Mouse (Mus musculus): Measurements from ENCODE around the gene Nfatc2. TPM values are rescaled to one million over a fixed set of nuclear protein-coding genes. Genes with fewer than 3 reads are reported as not detected.
A peak's percentile ranks its signal among the peaks of the same experiment; 100 is the strongest.

Gene Nfatc2
- polyA plus RNA-seq, 1 experiment from 2014 or later: 0.42 TPM

GRCm38 (mm10) chr2:168488158-168488925 lies 113.1 kb downstream of the Nfatc2 start:
- Histone ChIP-seq H3K4me3 (no peak overlapping the region), H3K27me3 (ENCODE audit: insufficient read depth, poor library complexity, severe bottlenecking) (no peaks in the 10 kb centered on the region), H3K9me3 (no peaks in the 10 kb centered on the region), H3K27ac (no peak overlapping the region), H3K36me3 (no peaks in the 10 kb centered on the region), H3K4me1 (replicated peaks) (peaks cover 6% of the 10 kb centered on the region; the same call in 1 of the 2 replicates)
- no peak for DNase-seq (ENCODE audit: low spot score)
- 82% methylated on average over 11 of the region's 11 CpGs for WGBS

- 89% methylated on average over 14 of the region's 14 CpGs for WGBS
- Histone ChIP-seq H3K4me1 (replicated peaks) (peaks cover 5% of the 10 kb centered on the region; the same call in 1 of the 2 replicates), H3K27me3 (ENCODE audit: insufficient read depth, poor library complexity, severe bottlenecking) (0 out of 2 replicates have a peak, but pooled peaks cover 5% of the 10 kb centered on the region), H3K4me3 (no peak overlapping the region), H3K36me3 (no peaks in the 10 kb centered on the region), H3K9me3 (no peaks in the 10 kb centered on the region), H3K27ac (no peak overlapping the region)
- DNase-seq (ENCODE audit: low spot score): no peak
These were observed 120.3 kb downstream of the Nfatc2 start for GRCm38 (mm10) chr2:168481121-168481520.

GRCm38 (mm10) chr2:168480692-168481091 lies 120.8 kb downstream of the Nfatc2 start:
- Histone ChIP-seq H3K4me3 (no peak overlapping the region), H3K27ac (no peak overlapping the region), H3K4me1 (replicated peaks) (peaks cover 5% of the 10 kb centered on the region; the same call in 1 of the 2 replicates), H3K9me3 (no peaks in the 10 kb centered on the region), H3K36me3 (no peaks in the 10 kb centered on the region), H3K27me3 (ENCODE audit: insufficient read depth, poor library complexity, severe bottlenecking) (peaks cover 5% of the 10 kb centered on the region; the same call in 1 of the 2 replicates)
- 86% methylated on average over 6 of the region's 6 CpGs for WGBS
- no peak for DNase-seq (ENCODE audit: low spot score)

GRCm38 (mm10) chr2:168479930-168480329 lies 121.5 kb downstream of the Nfatc2 start:
- H3K27me3 ChIP-seq (ENCODE audit: insufficient read depth, poor library complexity, severe bottlenecking): peaks cover 11% of the 10 kb centered on the region; the same call in 1 of the 2 replicates
- H3K9me3 ChIP-seq: no peaks in the 10 kb centered on the region
- H3K27ac ChIP-seq: no peak overlapping the region
- DNase-seq (ENCODE audit: low spot score): no peak
- 87% methylated on average over 15 of the region's 15 CpGs for WGBS
- no peak overlapping the region for H3K4me3 ChIP-seq
- peaks cover 5% of the 10 kb centered on the region; the same call in 1 of the 2 replicates for H3K4me1 ChIP-seq (replicated peaks)
- H3K36me3 ChIP-seq: no peaks in the 10 kb centered on the region

- H3K4me1 ChIP-seq (replicated peaks): peaks cover 10% of the 10 kb centered on the region
- no peak overlapping the region for H3K27ac ChIP-seq
- no peak for DNase-seq (ENCODE audit: low spot score)
- H3K27me3 ChIP-seq (ENCODE audit: insufficient read depth, poor library complexity, severe bottlenecking): peaks cover 23% of the 10 kb centered on the region; the same call in 1 of the 2 replicates
- WGBS: 69% methylated on average over 7 of the region's 7 CpGs
- H3K9me3 ChIP-seq: no peaks in the 10 kb centered on the region
- H3K4me3 ChIP-seq: no peak overlapping the region
- no peaks in the 10 kb centered on the region for H3K36me3 ChIP-seq
These were observed 123.0 kb downstream of the Nfatc2 start for GRCm38 (mm10) chr2:168478431-168478830.

GRCm38 (mm10) chr2:168473496-168473895 lies 128.0 kb downstream of the Nfatc2 start:
- Histone ChIP-seq H3K27me3 (ENCODE audit: insufficient read depth, poor library complexity, severe bottlenecking) (peaks cover 40% of the 10 kb centered on the region; the same call in 1 of the 2 replicates), H3K4me1 (replicated peaks) (peaks cover 12% of the 10 kb centered on the region), H3K27ac (peak overlapping the region; percentile 74), H3K36me3 (no peaks in the 10 kb centered on the region), H3K4me3 (no peak overlapping the region), H3K9me3 (no peaks in the 10 kb centered on the region)
- no peak for DNase-seq (ENCODE audit: low spot score)
- WGBS: 58% methylated on average over 9 of the region's 9 CpGs

- peak overlapping the region; percentile 74 for H3K27ac ChIP-seq
- H3K27me3 ChIP-seq (ENCODE audit: insufficient read depth, poor library complexity, severe bottlenecking): peaks cover 40% of the 10 kb centered on the region; the same call in 1 of the 2 replicates
- WGBS: 8% methylated on average over 16 of the region's 16 CpGs
These were observed 128.6 kb downstream of the Nfatc2 start for GRCm38 (mm10) chr2:168472899-168473298.

GRCm38 (mm10) chr2:168469032-168469431 lies 132.4 kb downstream of the Nfatc2 start:
- peaks cover 23% of the 10 kb centered on the region for H3K4me1 ChIP-seq (replicated peaks)
- no peak overlapping the region for H3K4me3 ChIP-seq
- H3K36me3 ChIP-seq: no peaks in the 10 kb centered on the region
- 16% methylated on average over 4 of the region's 4 CpGs for WGBS
- DNase-seq (ENCODE audit: low spot score): peak; percentile 74
- H3K27ac ChIP-seq: no peak overlapping the region
- no peaks in the 10 kb centered on the region for H3K9me3 ChIP-seq
- H3K27me3 ChIP-seq (ENCODE audit: insufficient read depth, poor library complexity, severe bottlenecking): peaks cover 24% of the 10 kb centered on the region; the same call in 1 of the 2 replicates

More at GRCm38 (mm10) chr2:168472899-168473298, 128.6 kb downstream of the Nfatc2 start:
- Histone ChIP-seq H3K9me3 (no peaks in the 10 kb centered on the region), H3K4me1 (replicated peaks) (peaks cover 12% of the 10 kb centered on the region), H3K36me3 (no peaks in the 10 kb centered on the region), H3K4me3 (peak overlapping the region; percentile 54)
- peak; percentile 63 for DNase-seq (ENCODE audit: low spot score)

GRCm38 (mm10) chr2:168467166-168467565 lies 134.3 kb downstream of the Nfatc2 start:
- peaks cover 11% of the 10 kb centered on the region; the same call in 1 of the 2 replicates for H3K27me3 ChIP-seq (ENCODE audit: insufficient read depth, poor library complexity, severe bottlenecking)
- WGBS: 82% methylated on average over 5 of the region's 5 CpGs
- no peaks in the 10 kb centered on the region for H3K9me3 ChIP-seq
- DNase-seq (ENCODE audit: low spot score): no peak
- peaks cover 15% of the 10 kb centered on the region for H3K4me1 ChIP-seq (replicated peaks)
- no peak overlapping the region for H3K27ac ChIP-seq
- H3K4me3 ChIP-seq: no peak overlapping the region
- no peaks in the 10 kb centered on the region for H3K36me3 ChIP-seq

- WGBS: 39% methylated on average over 9 of the region's 9 CpGs
These were observed 135.4 kb downstream of the Nfatc2 start for GRCm38 (mm10) chr2:168466066-168466465.

GRCm38 (mm10) chr2:168465646-168466045 lies 135.8 kb downstream of the Nfatc2 start:
- no peaks in the 10 kb centered on the region for H3K9me3 ChIP-seq
- H3K27me3 ChIP-seq (ENCODE audit: insufficient read depth, poor library complexity, severe bottlenecking): 0 out of 2 replicates have a peak, but pooled peaks cover 4% of the 10 kb centered on the region
- peak overlapping the region; percentile 17; the same call in 1 of the 2 replicates for H3K27ac ChIP-seq
- H3K36me3 ChIP-seq: no peaks in the 10 kb centered on the region
- H3K4me1 ChIP-seq (replicated peaks): peaks cover 25% of the 10 kb centered on the region
- no peak for DNase-seq (ENCODE audit: low spot score)
- H3K4me3 ChIP-seq: no peak overlapping the region
- 75% methylated on average over 5 of the region's 5 CpGs for WGBS

More at GRCm38 (mm10) chr2:168466066-168466465, 135.4 kb downstream of the Nfatc2 start:
- H3K4me1 ChIP-seq (replicated peaks): peaks cover 25% of the 10 kb centered on the region
- H3K9me3 ChIP-seq: no peaks in the 10 kb centered on the region
- H3K36me3 ChIP-seq: no peaks in the 10 kb centered on the region
- H3K27me3 ChIP-seq (ENCODE audit: insufficient read depth, poor library complexity, severe bottlenecking): 0 out of 2 replicates have a peak, but pooled peaks cover 4% of the 10 kb centered on the region
- no peak overlapping the region for H3K4me3 ChIP-seq
- DNase-seq (ENCODE audit: low spot score): no peak
- H3K27ac ChIP-seq: peak overlapping the region; percentile 40; the same call in 1 of the 2 replicates

- H3K9me3 ChIP-seq: no peaks in the 10 kb centered on the region
- H3K27me3 ChIP-seq (ENCODE audit: insufficient read depth, poor library complexity, severe bottlenecking): no peaks in the 10 kb centered on the region
- H3K27ac ChIP-seq: 0 out of 2 replicates have a peak overlapping the region, but pooled peaks have one; percentile 35
- WGBS: 83% methylated on average over 9 of the region's 9 CpGs
- peaks cover 40% of the 10 kb centered on the region for H3K4me1 ChIP-seq (replicated peaks)
- H3K36me3 ChIP-seq: no peaks in the 10 kb centered on the region
- no peak for DNase-seq (ENCODE audit: low spot score)
- H3K4me3 ChIP-seq: no peak overlapping the region
These were observed 139.6 kb downstream of the Nfatc2 start for GRCm38 (mm10) chr2:168461865-168462264.

- no peak overlapping the region for H3K27ac ChIP-seq
- H3K4me1 ChIP-seq (replicated peaks): peaks cover 28% of the 10 kb centered on the region
- DNase-seq (ENCODE audit: low spot score): no peak
- no peak overlapping the region for H3K4me3 ChIP-seq
- no peaks in the 10 kb centered on the region for H3K36me3 ChIP-seq
- WGBS: 68% methylated on average over 5 of the region's 5 CpGs
- H3K27me3 ChIP-seq (ENCODE audit: insufficient read depth, poor library complexity, severe bottlenecking): no peaks in the 10 kb centered on the region
- H3K9me3 ChIP-seq: no peaks in the 10 kb centered on the region
These were observed 141.8 kb downstream of the Nfatc2 start for GRCm38 (mm10) chr2:168459627-168460026.

All from hindbrain, embryonic 10.5 days (tissue).